Mouse (Mus musculus) T-helper 17 cell (primary cell): ENCODE measurements around the gene Golga2.

Experiments used
- in situ Hi-C, 2 experiments: fragments of 300-600 bp; cut with MboI, MseI; formaldehyde crosslinking; loops; 1 replicate in 1 of 2; 2 replicates in 1 of 2; pipeline ENCODE4 v1.15.1; 2025; ENCODE audit warnings: high pct_unique_total_duplicates in 2 of 2

The Golga2 gene

DNA sequence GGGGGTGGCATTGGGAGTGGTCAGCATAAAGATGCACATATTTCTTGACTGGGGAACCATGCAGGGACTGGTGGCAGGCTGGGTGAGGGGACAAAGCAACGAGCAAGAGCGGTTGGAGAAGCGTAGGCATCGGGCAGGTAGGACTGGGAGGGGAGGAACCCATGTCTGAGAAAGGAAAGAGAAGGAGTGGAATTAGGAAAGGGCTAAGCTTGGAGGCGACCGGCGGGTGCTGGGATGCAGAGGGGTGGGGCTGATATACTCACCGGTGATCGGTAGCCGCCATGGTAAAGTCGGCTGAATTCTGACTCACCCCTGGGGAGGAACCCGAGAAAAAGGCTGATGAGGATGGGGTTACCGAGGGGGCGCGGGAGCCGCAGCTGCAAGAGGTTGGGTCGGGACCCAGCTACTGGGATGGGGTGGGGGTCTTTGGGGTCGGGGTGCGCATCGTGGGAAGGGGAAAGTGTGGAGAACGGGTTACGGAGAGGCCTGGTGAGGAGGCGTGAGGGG is at the start of gene Golga2:
Gene Golga2, plus strand, starts transcription at position 51 of the 507 bp plus-strand sequence.
- in situ Hi-C loops, result no loop called here

DNA sequence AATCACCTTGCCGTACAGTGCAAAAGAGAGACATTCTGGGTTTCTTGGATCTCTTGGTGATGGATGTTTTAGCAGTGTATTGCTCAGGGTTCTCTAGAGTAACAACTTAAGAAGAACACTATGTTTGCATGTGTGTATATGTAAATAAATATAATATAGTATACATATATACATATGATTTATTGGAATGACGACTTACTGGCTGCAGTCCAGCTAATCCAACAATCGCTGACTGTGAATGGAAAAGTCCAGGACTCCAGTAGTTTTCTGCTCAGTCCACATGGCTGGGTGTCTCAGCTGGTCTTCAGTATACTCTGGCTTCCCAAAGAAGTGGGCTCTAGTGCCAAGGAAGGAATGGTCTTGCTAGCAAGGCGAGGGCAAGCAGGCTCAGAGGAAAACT is 49.6 kb upstream of the Golga2 start:
- in situ Hi-C loops, result no loop called here

DNA sequence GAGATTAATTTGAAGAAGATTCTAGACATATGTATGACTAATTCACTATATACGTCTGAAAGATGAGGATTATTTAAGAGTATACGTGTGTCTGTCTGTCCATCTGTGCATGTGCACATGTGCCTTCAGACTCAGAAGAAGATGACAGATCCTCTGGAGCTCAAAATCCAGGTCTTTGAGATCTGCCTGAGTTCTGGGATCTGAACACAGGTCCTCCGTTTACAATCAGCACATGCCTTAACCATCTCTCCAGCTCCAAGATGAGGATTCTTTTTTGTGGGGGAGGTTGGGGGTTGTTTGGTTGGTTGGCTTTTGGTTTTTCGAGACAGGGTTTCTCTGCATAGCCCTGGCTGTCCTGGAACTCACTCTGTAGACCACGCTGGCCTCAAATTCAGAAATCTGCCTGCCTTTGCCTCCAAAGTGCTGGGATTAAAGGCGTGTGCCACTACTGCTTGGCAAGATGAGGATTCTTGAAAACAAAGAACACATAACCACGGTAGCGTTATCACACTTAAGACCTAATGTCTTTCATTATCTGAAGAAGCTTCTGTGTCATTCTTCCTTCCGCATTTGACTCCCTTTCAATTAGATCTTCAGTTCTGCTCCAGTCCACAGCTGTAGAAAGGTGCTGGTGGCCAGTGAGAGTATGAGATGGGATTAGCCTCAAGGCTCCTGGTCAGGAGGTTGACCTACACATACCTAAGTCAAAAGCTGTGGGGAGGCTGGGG is 48.3 kb upstream of the Golga2 start:
- in situ Hi-C loops, result no loop called here

- in situ Hi-C loops, result no loop called here
Measured at GRCm38 (mm10) chr2:32240591-32240990, 46.6 kb upstream of the Golga2 start.

DNA sequence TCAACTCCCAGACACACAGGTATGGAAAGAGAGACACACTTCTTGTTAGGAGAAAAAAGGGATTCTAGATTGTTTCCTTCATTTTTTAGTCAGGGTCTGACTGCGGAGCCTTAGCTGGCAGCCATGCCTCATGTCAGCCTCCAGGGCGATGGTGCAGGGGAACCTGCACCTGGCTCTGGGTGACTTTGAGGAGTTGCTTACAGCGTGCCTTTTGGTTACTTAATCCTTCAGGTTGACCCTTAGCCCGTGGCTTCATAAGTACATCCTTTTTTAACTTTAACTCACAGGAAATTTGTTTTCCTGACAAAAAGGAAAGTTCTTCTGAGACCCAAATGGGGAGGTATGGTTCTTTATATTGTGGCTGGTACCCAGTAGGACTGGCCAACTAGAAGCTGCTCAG is 44.2 kb upstream of the Golga2 start:
- in situ Hi-C loops, result no loop called here

DNA sequence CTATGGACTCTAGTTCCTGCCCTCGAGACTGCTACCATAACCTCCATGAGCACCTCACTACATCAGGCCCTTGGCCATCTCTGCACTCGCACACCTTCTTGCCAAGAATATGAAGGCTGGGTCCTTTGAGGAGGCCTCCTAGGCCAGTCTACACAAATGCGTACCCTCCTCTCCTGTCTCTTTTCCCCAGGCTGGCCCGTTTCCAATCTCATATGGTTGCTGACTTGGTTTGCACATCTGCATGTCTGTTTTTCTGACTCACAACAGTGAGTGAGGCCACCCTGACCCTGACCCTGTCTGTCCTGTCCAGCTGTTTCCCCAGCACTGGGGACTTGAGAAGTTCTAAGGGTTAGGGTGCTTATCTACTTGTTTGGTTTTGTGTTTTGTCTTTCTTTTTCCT is 40.4 kb upstream of the Golga2 start:
- in situ Hi-C loops, result no loop called here

- in situ Hi-C loops, result no loop called here
Measured at GRCm38 (mm10) chr2:32248377-32249361, 38.5 kb upstream of the Golga2 start.

- in situ Hi-C loops, result no loop called here
Measured at GRCm38 (mm10) chr2:32251791-32252527, 35.2 kb upstream of the Golga2 start.

- in situ Hi-C loops, result no loop called here
Measured at GRCm38 (mm10) chr2:32252658-32253057, 34.5 kb upstream of the Golga2 start.

GRCm38 (mm10) chr2:32253352-32253751 is 33.8 kb upstream of the Golga2 start:
- in situ Hi-C loops, result no loop called here

- in situ Hi-C loops, result no loop called here
Measured at GRCm38 (mm10) chr2:32254563-32254962, 32.6 kb upstream of the Golga2 start.

DNA sequence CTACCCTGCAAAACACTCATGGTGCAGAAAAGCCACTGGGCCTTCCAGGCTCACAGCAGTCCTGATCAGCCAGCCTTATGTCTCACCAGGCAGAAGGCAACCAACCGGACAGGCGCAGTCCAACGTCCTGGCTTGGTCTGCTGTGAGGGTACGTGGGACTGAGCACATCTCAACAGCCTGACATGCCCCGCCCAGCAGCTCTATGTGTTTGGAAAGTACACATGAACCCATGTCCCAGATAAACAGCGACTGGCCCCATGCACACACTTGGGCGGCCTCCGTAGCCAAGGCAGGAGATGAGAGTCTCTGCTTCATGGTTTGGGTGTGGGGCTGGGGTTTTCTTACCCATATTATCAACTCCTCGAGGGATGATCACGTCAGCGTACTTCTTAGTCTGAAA is 30.9 kb upstream of the Golga2 start:
- in situ Hi-C loops, result no loop called here

GRCm38 (mm10) chr2:32258887-32259533 is 28.2 kb upstream of the Golga2 start:
- in situ Hi-C loops, result no loop called here

DNA sequence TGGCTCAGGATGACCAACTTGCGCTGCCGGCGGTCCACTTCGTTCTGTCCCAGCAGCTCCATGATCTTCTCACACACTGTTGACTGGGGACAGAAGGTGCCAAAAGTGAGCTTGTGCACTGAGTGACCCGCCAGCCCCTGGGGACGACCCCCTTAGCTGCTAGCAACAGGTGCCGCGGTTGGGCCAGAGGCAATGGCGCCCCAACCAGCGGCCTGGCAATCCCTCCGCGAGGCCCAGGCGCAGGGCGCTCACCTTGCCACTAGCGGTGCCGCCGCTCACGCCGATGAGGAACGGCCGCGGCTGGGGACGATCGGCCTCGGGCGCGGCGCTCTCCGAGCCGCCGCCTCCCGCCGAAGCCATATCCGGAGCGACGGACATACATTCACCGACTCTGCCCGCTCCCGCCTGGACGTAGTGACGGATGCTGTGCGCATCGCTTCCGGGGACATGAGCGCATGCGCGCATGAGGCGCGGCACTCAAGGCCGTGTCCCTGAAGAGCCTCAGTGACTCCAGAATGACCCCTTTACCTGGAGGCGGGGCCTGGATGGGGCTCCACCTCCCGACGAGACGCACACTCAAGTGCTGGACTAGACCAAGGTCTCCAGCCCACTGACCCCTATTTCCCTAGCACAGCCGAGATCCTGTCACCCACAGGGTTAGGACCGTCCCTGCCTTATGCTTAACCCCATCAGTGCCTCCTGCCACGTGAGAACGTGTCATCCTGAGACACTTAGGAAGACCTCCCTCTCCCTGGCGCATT is 27.3 kb upstream of the Golga2 start, which contains the start of gene Uck1:
Gene Uck1, minus strand, starts transcription at position 503 of the 761 bp plus-strand sequence.
- in situ Hi-C loops, result no loop called here

DNA sequence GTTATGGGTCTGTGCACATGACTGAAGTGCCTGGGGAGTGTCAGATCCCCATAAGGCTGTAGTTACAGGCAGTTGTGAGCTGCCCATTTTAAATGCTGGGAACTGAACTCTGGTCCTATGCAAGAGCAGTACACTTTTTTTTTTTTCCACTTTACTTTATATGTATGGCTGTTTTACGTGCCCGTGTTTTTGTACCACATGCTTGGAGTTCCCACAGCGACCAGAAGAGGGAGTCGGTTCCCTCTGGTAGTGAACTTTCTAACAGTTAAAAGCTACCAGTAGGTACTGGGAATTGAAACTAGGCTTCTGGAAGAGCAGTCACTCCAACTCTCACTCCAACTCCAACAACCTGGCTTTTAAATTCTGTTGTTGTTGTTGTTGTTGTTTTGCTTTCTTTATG is 26.5 kb upstream of the Golga2 start:
- in situ Hi-C loops, result no loop called here

DNA sequence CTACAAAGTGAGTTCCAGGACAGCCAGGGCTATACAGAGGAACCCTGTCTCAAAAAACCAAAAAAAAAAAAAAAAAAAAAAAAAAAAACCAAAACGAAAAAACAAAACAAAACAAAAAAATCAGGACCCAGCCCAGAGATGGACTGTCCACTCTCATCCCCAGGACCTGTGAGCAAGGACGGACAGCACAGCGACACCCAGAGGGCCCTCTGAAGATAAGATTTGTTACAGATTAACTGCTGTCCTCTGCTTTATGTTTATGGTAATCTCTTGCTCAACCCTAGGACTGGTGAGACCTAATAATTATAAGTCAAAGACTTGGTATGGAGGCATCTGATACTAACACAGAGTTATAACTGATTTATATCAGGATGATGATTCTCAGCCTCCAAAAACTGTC is 11.4 kb upstream of the Golga2 start:
- in situ Hi-C loops, result no loop called here

DNA sequence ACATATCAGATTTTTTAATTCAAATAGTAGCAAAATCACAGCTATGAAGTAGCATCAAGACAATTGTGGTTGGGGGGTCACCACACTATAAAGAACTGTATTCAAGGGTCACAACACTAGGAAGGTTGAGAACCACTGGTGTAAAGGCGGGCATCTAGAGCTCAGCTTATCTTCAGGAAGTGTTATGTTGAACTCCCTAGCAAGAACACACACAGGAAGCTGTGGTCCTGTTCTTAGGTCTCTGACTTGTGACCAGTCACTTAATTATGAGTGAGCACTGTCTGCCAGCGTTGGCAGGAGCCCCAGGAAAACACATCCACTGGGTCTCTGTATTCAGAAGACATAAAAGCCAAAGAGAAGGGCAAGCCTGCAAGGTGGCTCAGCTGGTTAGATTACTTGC is 4.9 kb upstream of the Golga2 start:
- in situ Hi-C loops, result no loop called here

DNA sequence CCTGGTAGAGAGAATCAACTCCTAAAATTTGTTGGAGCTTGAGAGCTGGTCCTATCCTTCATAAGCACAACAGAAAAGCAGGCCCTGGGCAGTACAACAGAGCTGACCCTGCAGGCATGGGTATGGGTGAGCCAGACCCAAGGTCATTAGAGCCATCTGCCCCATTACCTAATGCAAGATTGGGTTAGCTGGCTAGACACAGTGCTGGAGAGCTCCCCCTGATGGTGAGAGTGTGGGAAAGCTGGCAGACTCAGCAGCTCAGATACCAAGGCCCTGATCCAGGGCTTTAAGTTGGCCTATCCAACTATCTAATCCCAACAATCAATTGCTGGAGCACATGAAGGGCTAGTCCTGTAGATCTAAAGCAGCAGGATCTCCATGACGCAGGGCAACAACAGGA is 4.5 kb upstream of the Golga2 start:
- in situ Hi-C loops, result no loop called here

DNA sequence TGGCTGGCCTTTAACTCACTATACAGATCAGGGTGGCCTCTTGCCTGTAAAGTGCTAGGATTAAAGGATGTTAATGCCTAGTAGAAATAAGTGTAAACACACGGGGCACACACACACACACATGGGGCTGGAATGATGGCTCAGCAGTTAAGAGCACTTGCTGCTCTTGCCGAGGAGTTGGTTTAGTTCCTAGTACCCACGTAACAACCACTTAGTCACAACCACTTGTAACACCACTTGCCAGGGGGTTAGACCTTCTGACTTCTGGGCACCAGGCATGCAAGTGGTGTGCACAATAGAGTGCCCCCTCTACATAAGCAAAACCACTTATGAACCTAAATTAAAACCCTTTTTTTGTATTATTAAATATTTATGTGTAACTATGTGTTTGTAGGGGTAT is 3.2 kb upstream of the Golga2 start:
- in situ Hi-C loops, result no loop called here

GRCm38 (mm10) chr2:32287923-32288367 is 761 bp downstream of the Golga2 start, which contains the start of gene Swi5:
Swi5 (minus strand) TSS chr2:32288075.
- in situ Hi-C loops, result no loop called here
